Mouse (Mus musculus): ENCODE measurements around the gene Tnfrsf9.

The Tnfrsf9 gene

DNA sequence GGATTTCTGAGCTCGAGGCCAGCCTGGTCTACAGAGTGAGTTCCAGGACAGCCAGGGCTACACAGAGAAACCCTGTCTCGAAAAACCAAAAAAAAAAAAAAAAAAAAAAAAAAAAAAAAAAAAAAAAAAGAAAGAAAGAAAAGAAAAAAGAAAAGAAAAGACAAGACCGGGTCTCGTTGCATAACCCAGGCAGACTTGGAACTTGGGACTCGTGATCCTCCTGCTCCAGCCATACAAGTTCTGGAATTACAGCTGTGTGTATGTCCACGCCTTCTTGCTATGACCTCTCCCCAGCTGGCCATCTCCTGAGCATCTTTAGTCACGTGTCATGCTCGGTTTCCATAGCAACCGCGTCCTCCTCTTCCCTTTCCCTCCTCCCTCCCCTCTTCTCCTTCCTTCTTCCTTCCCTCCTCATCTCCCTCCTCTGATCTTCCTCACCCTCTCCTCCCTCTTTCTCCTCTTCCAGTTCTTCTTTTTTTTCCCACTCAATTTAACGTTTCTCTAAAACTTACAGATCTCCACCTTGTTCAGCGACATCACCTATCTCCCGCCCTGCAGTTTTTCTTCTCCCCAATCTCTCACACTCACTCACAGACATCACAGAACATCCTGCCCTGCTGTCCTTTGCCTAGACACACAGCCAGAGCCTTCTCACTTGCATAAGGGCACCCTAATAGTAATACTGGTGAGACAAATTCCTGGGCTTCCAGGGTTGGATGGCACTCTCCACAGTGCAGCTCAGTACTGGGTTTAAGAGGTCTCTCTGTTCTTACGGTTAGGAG lies 12.8 kb downstream of the Tnfrsf9 start:
- DNase-seq (ENCODE audit: extremely low spot score, low read depth, low spot score): no peak

DNA sequence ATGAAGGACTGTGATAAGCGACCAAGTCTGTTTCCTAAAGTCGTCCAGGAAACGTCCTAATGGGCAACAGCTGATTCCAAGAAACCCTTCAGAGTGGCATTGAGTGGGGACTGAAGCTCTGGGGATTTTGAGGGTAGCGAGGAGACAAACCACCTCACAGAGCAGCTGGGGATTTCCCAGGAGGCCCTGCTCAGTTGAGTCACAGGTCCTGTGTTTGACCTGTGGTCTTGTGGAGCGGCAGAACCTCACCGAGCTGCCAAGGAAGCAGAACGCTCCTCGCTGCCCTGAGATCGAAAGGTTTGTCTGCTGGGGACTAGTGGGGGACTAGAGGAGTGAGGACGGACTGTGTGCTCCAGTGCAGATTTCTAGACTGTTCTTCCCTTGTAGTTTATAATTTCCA lies 13.4 kb downstream of the Tnfrsf9 start:
- no peak for DNase-seq (ENCODE audit: extremely low spot score, low read depth, low spot score)

DNA sequence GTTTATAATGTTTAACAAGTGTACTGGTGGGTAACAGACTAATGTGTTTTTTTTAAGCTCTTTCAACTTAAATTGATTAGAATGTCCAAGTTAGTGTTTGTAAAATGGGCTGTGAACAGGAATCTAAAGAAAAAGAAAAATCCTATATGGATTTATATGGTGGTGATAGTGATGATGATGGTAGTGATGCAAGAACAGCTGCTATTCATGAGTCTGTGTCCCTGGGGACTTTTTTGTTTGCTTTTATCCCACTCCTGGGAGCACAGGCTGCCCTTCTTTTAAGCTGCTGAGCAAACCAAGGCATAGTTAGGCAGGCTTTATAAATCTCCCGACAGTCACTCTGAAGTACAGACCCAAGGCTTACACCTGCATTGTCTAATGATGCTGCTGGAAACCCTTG lies 19.1 kb downstream of the Tnfrsf9 start:
- DNase-seq (ENCODE audit: extremely low spot score, low read depth, low spot score): no peak

DNA sequence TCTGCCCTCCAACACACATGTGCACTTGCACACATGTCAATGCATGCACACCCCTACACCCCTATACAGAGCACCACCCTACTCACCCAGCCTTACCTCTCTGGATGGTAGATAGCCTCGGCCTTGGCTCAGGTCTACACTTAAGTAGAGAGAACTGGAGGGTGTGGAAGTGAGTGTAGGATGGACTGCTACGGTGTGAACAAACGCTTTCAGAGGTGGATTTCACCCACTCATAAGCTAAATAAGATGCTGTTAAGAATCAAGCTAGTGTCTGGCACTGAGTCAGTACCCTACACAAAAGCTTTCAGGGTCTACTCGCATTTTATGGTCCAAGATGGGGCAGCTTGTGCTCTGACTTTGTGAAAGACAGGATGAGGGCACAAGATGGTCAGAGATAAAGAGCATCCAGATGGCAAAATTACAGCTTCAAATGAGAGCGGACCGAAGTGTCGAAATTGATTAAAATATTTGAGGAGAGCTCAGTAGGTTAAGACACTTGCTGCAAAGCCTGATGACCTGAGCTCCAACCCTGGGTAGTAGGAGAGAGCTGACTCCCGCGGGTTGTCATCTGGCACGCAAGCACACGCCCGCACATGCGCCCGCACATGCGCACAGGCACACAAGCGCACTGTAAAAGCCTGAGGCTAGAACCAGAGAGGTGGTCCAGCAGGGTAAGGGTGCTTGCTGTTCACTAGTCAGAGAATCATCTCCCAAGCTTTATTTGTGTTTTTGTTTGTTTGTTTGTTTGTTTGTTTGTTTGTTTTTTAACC lies 23.1 kb downstream of the Tnfrsf9 start:
- no peak for DNase-seq (ENCODE audit: extremely low spot score, low read depth, low spot score)

DNA sequence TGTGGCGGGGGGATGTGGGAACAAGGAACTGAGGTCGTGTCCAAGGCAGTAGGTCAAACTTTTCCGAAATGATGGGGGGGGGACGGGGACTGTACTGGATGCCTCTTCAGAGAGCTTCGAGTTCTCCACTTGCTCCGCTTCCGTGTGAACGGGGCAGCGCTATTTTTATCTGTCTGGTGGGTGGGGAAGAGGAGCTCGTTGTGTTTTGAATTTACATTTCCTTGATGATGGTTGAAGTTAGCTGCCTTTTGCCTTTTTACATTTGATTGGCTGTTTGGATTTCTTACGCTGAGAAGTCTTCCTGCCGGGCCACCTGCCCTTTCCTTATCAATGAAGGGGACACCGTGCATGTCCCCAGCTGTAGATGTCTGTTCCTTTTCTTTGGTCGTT lies 23.7 kb downstream of the Tnfrsf9 start:
- DNase-seq (ENCODE audit: extremely low spot score, low read depth, low spot score): no peak

DNA sequence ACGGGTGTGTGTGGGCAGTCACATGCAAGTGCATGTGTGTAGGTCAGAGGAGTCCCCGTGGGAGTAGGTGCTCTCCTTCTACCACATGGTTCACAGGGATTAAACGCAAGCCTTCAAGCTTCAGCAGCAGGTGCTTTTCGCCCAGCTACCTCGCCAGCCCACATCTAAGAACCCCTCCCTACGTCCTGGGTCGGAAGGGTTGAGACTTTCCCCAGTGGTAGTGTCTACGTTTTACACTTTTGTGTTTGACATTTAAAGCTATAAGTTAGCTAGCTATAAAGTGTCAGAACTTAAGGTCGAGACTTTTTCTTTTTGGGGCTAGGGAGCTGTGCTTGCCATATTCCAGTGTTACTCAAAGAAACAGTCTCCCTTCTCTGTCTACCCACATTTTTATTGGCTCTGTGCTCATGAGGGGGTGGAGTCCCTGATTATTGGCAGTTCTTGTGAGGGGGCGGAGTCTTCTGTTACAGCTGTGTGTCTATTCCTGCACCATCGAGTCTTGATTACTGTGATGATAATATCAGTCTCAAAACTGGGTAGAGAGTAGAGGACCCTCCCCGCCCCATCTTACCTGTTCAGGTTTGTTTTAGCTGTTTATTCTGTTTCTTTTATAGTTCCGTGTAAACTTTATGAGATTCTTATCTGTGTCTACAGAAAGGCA lies 25.8 kb downstream of the Tnfrsf9 start:
- no peak for DNase-seq (ENCODE audit: extremely low spot score, low read depth, low spot score)

DNA sequence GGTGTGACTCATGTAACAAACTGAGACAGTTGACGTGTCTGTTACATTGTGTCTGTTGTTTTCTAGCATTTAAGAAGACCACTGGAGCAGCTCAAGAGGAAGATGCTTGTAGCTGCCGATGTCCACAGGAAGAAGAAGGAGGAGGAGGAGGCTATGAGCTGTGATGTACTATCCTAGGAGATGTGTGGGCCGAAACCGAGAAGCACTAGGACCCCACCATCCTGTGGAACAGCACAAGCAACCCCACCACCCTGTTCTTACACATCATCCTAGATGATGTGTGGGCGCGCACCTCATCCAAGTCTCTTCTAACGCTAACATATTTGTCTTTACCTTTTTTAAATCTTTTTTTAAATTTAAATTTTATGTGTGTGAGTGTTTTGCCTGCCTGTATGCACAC lies 30.3 kb downstream of the Tnfrsf9 start:
- DNase-seq (ENCODE audit: extremely low spot score, low read depth, low spot score): no peak

DNA sequence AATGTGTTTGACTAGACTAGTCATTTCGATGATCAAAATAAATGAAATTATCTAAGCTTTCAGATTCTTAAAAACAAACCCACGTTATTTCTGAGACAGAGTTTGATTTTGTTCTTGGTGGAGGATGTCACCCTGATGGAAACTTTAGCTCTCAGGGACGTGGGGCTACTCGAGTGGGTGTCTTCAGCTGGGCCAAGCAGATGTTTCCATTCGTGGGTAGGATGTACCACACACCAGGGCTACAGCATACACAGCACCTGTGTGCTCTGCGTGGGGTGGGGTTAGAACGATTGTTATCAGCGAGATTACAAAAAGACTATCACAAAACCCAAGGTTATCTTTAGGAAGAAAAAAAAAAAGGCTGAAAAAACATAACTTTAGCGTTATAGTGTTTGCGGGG lies 36.6 kb downstream of the Tnfrsf9 start:
- DNase-seq (ENCODE audit: extremely low spot score, low read depth, low spot score): no peak

DNA sequence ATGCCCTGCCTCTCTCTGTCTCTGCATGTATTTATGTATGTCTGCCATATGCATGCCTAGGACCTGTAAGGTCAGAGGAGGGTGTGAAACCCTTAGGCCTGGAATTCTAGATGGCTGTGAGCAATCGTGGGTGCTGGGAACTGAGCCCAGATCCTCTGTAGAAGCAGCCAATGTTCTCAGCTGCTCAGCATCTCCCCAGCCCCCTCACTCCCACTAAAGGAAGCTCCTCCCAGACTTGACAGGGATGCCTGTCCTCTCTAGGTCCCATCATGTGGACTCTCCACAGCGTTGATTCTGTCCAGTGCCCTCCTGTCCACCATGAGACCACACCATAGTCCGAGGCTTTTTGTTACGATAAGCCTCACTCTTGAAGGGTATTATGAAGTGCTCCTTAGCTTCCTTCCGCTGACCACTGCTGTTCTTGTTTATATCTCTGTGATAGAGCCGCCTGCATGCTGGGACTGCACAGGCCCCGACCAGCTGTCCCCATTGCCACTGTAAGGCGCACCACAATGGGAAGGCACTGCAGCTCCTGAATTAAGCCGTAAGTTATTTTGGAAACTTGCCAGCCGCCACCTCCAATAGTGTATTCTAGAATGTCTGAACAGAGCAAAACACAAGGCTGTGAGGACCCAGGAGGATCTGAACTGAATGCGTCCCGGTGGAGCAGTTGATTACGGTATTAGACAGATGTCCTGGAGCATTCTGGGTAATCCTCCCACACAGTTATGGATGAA lies 42.2 kb downstream of the Tnfrsf9 start:
- no peak for DNase-seq (ENCODE audit: extremely low spot score, low read depth, low spot score)

DNA sequence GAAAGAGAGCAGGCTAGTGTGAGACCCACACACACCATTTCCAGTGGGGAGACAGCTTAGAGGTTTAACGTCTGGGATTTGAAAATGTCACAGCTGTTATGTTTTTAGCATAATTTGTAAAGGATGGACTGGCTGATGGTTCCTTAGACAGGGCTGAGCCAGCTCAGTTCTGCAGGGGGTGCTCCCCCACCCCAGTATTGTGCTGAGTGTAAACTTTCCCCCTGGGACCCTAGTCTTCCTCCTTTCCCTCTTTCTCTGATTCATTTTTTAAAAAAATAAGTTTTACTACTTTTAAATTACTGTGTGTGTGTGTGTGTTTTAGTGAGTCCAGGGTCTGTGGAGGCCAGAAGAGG lies 42.7 kb downstream of the Tnfrsf9 start:
- no peak for DNase-seq (ENCODE audit: extremely low spot score, low read depth, low spot score)

DNA sequence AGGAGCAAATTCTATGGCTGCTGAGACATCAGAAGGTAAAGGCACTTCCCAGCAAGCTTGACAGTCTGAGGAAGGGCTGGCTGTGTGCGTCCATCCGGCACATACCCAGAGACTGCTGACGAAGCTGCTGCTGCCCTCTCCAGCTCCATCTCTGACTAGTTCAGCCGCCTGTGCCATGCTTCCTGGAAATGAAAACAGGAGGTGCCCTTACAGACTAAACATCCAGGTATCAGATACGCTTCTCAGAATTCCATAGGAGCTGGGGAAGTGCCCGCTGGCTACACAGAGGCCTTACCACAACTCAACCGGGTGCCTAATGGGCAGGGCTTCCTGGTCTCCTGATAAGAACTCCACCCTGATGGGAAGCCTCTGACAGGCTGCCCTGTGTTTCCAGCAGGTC lies 44.2 kb downstream of the Tnfrsf9 start:
- DNase-seq (ENCODE audit: extremely low spot score, low read depth, low spot score): no peak

DNA sequence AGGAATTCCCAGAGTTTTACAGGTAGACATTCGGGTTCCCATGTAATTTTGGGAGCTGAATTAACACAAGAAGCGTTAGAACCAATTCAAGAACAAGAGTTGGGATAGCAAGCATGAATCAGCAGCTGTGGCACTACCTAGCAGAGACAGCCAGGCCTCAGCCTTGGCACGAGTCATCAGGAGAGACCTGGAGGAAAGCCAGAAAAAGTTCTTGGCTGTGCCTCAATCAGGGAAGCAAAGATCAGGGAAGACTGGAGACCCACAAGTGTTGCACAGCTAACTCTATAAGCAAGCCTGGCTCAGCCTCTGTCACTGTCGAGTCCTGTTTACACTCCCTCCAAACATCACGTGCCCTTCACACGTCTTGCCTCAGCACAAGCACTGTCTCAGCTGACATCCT lies 47.9 kb downstream of the Tnfrsf9 start:
- DNase-seq (ENCODE audit: extremely low spot score, low read depth, low spot score): no peak

DNA sequence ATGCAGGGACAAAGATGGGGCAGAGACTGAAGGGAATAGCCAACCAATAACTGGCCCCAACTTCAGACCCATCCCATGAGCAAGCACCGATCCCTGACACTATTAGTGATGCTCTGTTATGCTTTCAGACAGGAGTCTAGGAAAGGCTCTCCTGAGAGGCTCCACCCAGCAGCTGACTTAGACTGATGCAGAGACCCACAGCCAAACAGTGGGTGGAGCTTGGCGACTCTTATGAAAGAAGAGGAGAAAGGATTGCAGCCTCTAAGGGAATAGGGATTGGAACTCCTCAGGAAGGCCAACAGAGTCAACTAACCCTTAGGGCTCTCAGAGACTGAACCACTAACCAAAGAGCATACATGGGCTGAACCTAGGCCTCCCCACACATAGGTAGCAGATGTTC lies 49.3 kb downstream of the Tnfrsf9 start:
- no peak for DNase-seq (ENCODE audit: extremely low spot score, low read depth, low spot score)

DNA sequence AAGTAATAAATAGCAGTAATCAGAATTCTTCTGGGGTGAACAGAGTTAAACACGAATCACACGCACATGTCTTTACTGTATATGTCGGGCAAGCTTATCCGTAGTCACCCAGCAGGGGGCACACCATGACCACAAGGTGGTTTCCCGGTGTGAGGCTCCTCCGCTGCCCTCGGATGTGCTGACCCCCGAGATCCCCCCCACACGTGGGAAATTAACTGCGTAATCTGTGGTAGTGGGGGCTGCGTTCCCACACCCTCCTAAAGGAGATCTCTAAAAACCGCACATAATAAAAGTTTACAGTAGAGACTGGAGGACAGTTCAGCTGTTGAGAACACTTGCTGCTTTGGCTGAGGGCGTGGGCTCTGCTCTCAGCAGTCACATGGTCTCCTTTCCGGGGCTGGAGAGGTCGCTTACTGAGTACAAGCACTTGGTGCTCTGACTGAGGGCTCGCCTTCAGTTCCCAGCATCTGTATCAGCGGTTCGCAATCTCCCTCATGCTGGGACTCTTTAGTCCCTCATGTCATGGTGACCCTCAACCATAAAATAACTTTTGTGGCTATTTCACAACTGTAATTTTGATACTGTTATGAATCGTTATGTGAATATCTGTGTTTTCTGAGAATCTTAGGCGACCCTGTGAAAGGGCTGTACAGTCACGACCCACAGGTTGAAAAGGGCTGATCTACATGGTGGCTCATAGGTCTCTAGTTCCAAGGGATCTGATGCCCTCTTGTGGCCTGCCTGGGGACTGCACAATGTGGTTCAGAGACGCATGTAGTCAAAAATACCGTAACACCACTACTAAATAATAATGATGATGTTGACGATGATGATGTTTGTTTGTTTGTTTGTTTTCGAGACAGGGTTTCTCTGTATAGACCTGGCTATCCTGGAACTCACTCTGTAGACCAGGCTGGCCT lies 50.5 kb downstream of the Tnfrsf9 start:
- peak; percentile 79 for DNase-seq (ENCODE audit: extremely low spot score, low read depth, low spot score)

DNA sequence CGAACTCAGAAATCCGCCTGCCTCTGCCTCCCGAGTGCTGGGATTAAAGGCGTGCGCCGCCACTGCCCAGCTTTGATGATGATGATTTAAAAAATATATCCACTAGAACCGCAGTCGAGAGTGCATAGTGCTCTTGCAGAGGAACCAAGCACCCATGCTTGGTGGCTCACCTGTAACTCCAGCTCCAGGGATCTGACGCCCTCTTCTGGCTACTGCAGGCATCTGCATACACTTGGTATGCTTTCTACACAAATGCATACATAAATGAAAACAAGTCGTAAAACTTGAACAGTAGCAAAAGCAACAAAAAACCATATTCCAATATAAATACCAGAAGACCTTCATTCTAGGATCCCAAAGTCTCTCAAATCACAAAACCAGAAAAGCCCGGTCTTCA lies 51.2 kb downstream of the Tnfrsf9 start:
- no peak for DNase-seq (ENCODE audit: extremely low spot score, low read depth, low spot score)

DNA sequence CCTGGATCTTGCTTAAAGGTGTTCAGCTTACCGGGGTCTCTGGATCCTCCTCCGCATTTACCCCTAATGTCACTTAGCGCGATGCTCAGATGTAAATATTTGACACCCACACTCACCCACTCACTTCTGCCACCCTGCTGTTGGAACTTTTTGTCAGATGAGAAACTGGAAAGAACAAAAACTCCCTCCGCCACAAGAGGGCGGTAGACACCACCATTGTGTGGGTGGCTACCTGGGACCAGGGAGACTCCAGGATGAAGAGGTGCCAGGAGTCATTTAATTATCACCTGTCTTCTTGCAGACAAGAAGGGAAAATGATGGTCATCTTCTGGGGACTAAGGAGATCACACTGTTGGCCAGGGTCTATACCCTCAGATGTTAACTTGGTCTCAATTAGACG lies 52.2 kb downstream of the Tnfrsf9 start:
- DNase-seq (ENCODE audit: extremely low spot score, low read depth, low spot score): no peak

DNA sequence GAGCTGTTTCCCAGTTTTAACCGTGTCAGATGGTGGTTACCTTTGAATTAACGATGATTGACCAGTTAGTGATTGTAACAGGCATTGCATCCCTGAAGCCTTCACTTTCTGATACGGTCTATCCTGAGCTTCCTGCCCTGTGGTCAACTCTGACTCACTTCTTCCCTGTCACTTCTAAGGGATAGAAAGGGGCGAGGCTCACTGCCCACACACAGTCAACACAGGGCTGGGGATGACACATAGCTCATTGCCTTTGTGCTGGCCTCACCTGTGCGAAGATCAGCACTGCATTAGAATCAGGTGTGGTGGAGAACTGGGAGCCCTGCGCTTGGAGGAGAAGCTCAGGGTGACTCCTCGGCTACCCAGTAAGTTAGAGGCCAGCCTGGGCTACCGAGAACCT lies 54.6 kb downstream of the Tnfrsf9 start:
- no peak for DNase-seq (ENCODE audit: extremely low spot score, low read depth, low spot score)

DNA sequence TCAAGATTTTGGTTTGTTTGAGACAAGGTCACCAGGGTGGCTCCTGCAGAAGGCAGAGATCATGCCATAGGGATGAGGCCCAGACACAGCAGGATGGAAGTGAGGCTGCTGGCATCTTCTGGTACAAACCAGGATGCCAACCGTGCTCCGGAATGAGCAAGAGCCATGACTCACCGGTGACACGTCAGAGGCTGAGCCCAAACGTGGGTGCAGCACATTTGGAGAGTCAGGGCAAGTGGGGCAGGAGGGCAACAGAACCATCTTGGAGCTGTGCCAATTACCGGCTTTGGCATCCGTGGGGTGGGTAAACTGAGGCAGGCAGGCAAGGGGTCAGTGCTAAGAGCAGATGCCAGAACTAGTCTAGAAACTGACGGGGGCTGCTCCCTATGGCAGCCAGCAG lies 58.9 kb downstream of the Tnfrsf9 start:
- no peak for DNase-seq (ENCODE audit: extremely low spot score, low read depth, low spot score)

DNA sequence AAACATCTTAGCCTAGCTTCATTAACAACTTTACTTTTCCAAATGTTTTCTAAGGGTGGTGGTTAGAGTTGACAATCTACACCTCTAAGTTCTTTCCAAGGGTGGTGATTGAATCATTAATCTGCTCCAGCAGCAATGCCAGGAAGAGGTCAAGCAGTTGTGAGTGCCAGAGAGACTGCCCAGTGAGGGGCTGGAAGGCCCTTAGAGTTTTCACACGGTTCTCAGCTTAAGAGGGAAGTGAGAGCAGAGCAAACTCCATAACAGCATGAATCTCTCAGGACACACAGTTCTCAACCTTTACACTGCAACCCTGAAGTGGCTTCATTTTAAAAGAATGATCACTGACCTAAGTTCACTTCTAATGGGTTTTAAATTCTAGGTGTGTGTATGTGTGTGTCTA lies 60.8 kb downstream of the Tnfrsf9 start:
- no peak for DNase-seq (ENCODE audit: extremely low spot score, low read depth, low spot score)

DNA sequence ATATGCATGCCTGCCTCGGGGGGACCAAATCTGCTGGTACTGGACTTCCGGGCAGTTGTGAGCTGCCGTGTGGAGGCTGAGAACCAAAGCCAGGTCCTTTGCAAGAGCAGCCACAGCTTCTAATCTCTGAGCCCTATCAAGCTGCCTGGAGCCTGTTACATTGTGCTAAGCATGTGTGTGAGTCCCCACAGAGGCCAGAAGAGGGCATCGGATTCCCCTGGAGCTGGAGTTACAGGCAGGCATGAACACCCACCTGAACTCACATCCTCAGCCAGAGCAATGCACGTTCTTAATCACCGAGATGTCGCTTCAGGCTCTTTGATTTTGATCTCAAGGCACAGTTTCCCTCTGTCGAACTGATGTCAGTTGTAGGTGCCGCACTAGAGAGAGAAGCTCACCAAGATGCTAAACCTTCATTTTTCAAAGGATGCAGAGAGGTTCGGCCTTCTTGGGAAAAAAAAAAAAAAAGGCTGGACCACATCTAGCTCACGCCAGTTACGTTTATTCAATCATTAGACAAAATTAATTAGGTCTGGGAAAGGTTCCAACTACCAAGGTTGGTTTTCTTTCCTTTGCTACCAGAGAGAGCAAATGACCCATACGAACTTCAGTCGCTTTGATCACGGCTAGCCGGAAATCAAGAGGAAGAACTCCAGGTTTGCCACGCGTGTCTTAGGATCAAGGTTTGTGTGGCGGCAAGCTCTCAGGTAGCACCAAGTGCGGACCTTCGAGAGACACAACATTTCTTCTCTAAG lies 64.0 kb downstream of the Tnfrsf9 start:
- DNase-seq (ENCODE audit: extremely low spot score, low read depth, low spot score): no peak
